Mouse (Mus musculus): ENCODE measurements around the gene Gm13290. TPM values are rescaled to one million over a fixed set of nuclear protein-coding genes. Genes with fewer than 3 reads are reported as not detected.
"Not testable (repeated sequence)": the region's sequence is repeated elsewhere in the genome, so short reads cannot be mapped to it uniquely, and the experiment has no call there.

The Gm13290 gene
- polyA plus RNA-seq, 1 experiment from 2014 or later = not detected

GRCm38 (mm10) chr4:88754818-88755340, 18.8 kb upstream of the Gm13290 start, which contains the start of gene Gm13271:
TSS of gene Gm13271 (plus strand) at chr4:88754868.
- not testable (repeated sequence) for H3K4me2 ChIP-seq (ENCODE audit: low read depth, severe bottlenecking); H3K27ac ChIP-seq (replicated peaks; ENCODE audit: low read depth, low read length); H3K27me3 ChIP-seq (ENCODE audit: control insufficient read depth, insufficient read depth, low read length); H3K4me3 ChIP-seq (ENCODE audit: low read depth, low read length); H3K9ac ChIP-seq (ENCODE audit: low read length); H3K9me3 ChIP-seq (ENCODE audit: control insufficient read depth, low read length); H3K4me1 ChIP-seq (ENCODE audit: control insufficient read depth, insufficient read depth, low read length); ATAC-seq (ENCODE audit: insufficient number of reproducible peaks, low FRiP score, low TSS enrichment, low read depth); H3K36me3 ChIP-seq (ENCODE audit: control insufficient read depth, insufficient read depth, low read length); DNase-seq (ENCODE audit: low spot score)
- 74% methylated on average over 14 of the region's 15 CpGs for WGBS

- ATAC-seq (ENCODE audit: insufficient number of reproducible peaks, low FRiP score, low TSS enrichment, low read depth); H3K27me3 ChIP-seq (ENCODE audit: control insufficient read depth, insufficient read depth, low read length); H3K9me3 ChIP-seq (ENCODE audit: control insufficient read depth, low read length); H3K4me1 ChIP-seq (ENCODE audit: control insufficient read depth, insufficient read depth, low read length); H3K36me3 ChIP-seq (ENCODE audit: control insufficient read depth, insufficient read depth, low read length): not testable (repeated sequence)
- peak overlapping the region; percentile 61 for H3K4me2 ChIP-seq (ENCODE audit: low read depth, severe bottlenecking)
- WGBS = 14% methylated on average over 28 of the region's 31 CpGs
- peak; percentile 58 for DNase-seq (ENCODE audit: low spot score)
- H3K27ac ChIP-seq (replicated peaks; ENCODE audit: low read depth, low read length) = peak overlapping the region; percentile 77
- peak overlapping the region; percentile 37 for H3K4me3 ChIP-seq (ENCODE audit: low read depth, low read length)
- peak overlapping the region; percentile 60 for H3K9ac ChIP-seq (ENCODE audit: low read length)
Measured at GRCm38 (mm10) chr4:88756581-88757513, 16.8 kb upstream of the Gm13290 start.

DNA sequence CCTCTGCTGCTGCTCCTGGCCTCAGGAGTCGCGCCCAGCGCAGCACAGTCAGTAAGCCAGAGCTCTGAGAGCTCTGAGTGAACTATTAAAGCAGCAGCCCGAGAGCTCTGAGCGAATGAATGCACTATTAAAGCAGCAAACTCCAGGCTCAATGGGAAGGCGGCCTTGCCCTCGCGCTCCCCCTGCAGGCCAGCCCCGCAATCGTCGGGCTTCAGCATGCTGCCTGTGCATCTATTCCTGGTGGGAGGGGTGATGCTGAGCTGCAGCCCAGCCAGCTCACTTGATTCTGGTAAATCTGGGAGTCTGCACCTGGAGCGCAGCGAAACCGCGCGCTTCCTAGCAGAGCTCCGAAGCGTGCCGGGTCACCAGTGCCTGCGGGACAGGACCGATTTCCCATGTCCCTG, 16.0 kb upstream of the Gm13290 start:
- H3K27me3 ChIP-seq (ENCODE audit: control insufficient read depth, insufficient read depth, low read length); H3K36me3 ChIP-seq (ENCODE audit: control insufficient read depth, insufficient read depth, low read length); H3K4me1 ChIP-seq (ENCODE audit: control insufficient read depth, insufficient read depth, low read length); H3K9me3 ChIP-seq (ENCODE audit: control insufficient read depth, low read length): not testable (repeated sequence)
- DNase-seq (ENCODE audit: low spot score) = peak; percentile 85
- peak overlapping the region; percentile 37 for H3K4me3 ChIP-seq (ENCODE audit: low read depth, low read length)
- peak overlapping the region; percentile 77 for H3K27ac ChIP-seq (replicated peaks; ENCODE audit: low read depth, low read length)
- H3K4me2 ChIP-seq (ENCODE audit: low read depth, severe bottlenecking) = peak overlapping the region; percentile 61
- H3K9ac ChIP-seq (ENCODE audit: low read length) = peak overlapping the region; percentile 60; the same call in 1 of the 2 replicates
- under 1% methylated on average over 11 of the region's 21 CpGs for WGBS
- peak; percentile 99 for ATAC-seq (ENCODE audit: insufficient number of reproducible peaks, low FRiP score, low TSS enrichment, low read depth)

GRCm38 (mm10) chr4:88758751-88759150, 14.9 kb upstream of the Gm13290 start:
- not testable (repeated sequence) for H3K4me3 ChIP-seq (ENCODE audit: low read depth, low read length); DNase-seq (ENCODE audit: low spot score); H3K27me3 ChIP-seq (ENCODE audit: control insufficient read depth, insufficient read depth, low read length); H3K4me1 ChIP-seq (ENCODE audit: control insufficient read depth, insufficient read depth, low read length); H3K36me3 ChIP-seq (ENCODE audit: control insufficient read depth, insufficient read depth, low read length); H3K9ac ChIP-seq (ENCODE audit: low read length); ATAC-seq (ENCODE audit: insufficient number of reproducible peaks, low FRiP score, low TSS enrichment, low read depth); H3K4me2 ChIP-seq (ENCODE audit: low read depth, severe bottlenecking); H3K27ac ChIP-seq (replicated peaks; ENCODE audit: low read depth, low read length); H3K9me3 ChIP-seq (ENCODE audit: control insufficient read depth, low read length)
- WGBS = 88% methylated on average over 9 of the region's 9 CpGs

- H3K4me2 ChIP-seq (ENCODE audit: low read depth, severe bottlenecking) = peak within 1 kb of the TSS; percentile 17; the same call in 1 of the 2 replicates
- not testable (repeated sequence) for DNase-seq (ENCODE audit: low spot score); H3K27ac ChIP-seq (replicated peaks; ENCODE audit: low read depth, low read length); H3K27me3 ChIP-seq (ENCODE audit: control insufficient read depth, insufficient read depth, low read length); H3K9me3 ChIP-seq (ENCODE audit: control insufficient read depth, low read length); H3K9ac ChIP-seq (ENCODE audit: low read length); H3K4me3 ChIP-seq (ENCODE audit: low read depth, low read length); ATAC-seq (ENCODE audit: insufficient number of reproducible peaks, low FRiP score, low TSS enrichment, low read depth); H3K36me3 ChIP-seq (ENCODE audit: control insufficient read depth, insufficient read depth, low read length); H3K4me1 ChIP-seq (ENCODE audit: control insufficient read depth, insufficient read depth, low read length)
- WGBS = 26% methylated on average over 6 of the region's 14 CpGs
Measured at GRCm38 (mm10) chr4:88759610-88760268, 13.9 kb upstream of the Gm13290 start, which contains the start of gene Gm13283. TSS of gene Gm13283 (plus strand) at chr4:88760119.

DNA sequence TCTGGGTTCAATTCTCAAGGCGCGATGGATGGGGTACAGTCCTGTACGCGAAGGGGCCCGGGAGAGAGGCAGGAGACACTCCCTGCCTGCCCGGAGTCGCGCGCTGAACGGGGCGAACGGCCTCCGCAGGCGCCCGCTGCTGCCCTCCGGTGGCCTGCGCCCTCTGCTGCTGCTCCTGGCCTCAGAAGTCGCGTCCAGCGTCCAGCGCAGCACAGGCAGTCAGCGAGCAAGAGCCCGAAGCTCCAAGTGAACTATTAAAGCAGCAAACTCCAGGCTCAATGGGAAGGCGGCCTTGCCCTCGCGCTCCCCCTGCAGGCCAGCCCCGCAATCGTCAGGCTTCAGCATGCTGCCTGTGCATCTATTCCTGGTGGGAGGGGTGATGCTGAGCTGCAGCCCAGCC, 13.2 kb upstream of the Gm13290 start:
- not testable (repeated sequence) for H3K4me3 ChIP-seq (ENCODE audit: low read depth, low read length); H3K27me3 ChIP-seq (ENCODE audit: control insufficient read depth, insufficient read depth, low read length); H3K9ac ChIP-seq (ENCODE audit: low read length); H3K4me1 ChIP-seq (ENCODE audit: control insufficient read depth, insufficient read depth, low read length); H3K9me3 ChIP-seq (ENCODE audit: control insufficient read depth, low read length); H3K36me3 ChIP-seq (ENCODE audit: control insufficient read depth, insufficient read depth, low read length); ATAC-seq (ENCODE audit: insufficient number of reproducible peaks, low FRiP score, low TSS enrichment, low read depth); H3K27ac ChIP-seq (replicated peaks; ENCODE audit: low read depth, low read length)
- H3K4me2 ChIP-seq (ENCODE audit: low read depth, severe bottlenecking) = peak overlapping the region; percentile 17; the same call in 1 of the 2 replicates
- peak; percentile 76 for DNase-seq (ENCODE audit: low spot score)
- WGBS = under 1% methylated on average over 17 of the region's 28 CpGs

DNA sequence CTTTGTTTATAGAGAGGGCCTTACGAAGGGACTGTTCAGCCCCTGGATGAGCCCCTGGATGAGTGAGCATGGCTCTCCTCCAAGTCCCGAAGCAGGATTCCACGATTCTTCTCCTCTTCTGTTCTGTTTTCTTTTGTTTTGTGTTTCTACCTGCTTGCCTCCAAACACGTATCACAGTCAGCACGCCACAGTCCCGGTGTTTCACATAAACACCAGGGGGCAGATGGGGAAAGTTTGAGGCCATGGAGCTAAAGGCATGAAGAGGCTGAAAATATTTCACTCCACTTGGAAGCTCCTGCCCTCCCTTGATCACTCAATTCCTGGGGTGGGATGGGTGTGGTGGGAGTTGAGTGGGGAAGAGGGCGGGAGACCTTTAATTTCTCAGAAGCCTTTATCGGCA, 11.9 kb upstream of the Gm13290 start:
- DNase-seq (ENCODE audit: low spot score); H3K4me1 ChIP-seq (ENCODE audit: control insufficient read depth, insufficient read depth, low read length); H3K9me3 ChIP-seq (ENCODE audit: control insufficient read depth, low read length); H3K27me3 ChIP-seq (ENCODE audit: control insufficient read depth, insufficient read depth, low read length); H3K36me3 ChIP-seq (ENCODE audit: control insufficient read depth, insufficient read depth, low read length); ATAC-seq (ENCODE audit: insufficient number of reproducible peaks, low FRiP score, low TSS enrichment, low read depth); H3K9ac ChIP-seq (ENCODE audit: low read length); H3K4me2 ChIP-seq (ENCODE audit: low read depth, severe bottlenecking); H3K27ac ChIP-seq (replicated peaks; ENCODE audit: low read depth, low read length); H3K4me3 ChIP-seq (ENCODE audit: low read depth, low read length): not testable (repeated sequence)
- WGBS = 69% methylated on average over 6 of the region's 8 CpGs

DNA sequence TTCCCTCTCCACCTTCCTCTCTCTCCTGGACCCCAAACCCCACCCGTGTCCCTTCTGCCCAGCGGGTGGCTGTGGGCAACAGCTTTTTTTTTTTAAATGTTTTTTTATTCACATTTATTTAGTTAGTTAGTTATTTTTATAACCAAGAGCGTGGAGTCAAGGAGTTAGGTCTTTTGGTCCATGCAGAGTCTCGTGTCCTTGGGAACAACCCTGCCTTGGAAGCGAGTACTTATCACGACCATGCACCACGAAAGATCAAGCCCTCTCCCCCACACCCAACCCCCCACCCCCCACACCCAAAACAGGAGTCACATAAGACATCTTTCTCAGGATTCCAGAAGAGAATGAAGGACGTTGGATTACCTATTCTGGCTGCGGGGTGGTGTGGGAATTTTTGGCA, 11.3 kb upstream of the Gm13290 start:
- H3K27me3 ChIP-seq (ENCODE audit: control insufficient read depth, insufficient read depth, low read length); ATAC-seq (ENCODE audit: insufficient number of reproducible peaks, low FRiP score, low TSS enrichment, low read depth); H3K4me3 ChIP-seq (ENCODE audit: low read depth, low read length); H3K27ac ChIP-seq (replicated peaks; ENCODE audit: low read depth, low read length); DNase-seq (ENCODE audit: low spot score); H3K4me1 ChIP-seq (ENCODE audit: control insufficient read depth, insufficient read depth, low read length); H3K4me2 ChIP-seq (ENCODE audit: low read depth, severe bottlenecking); H3K9ac ChIP-seq (ENCODE audit: low read length); H3K36me3 ChIP-seq (ENCODE audit: control insufficient read depth, insufficient read depth, low read length); H3K9me3 ChIP-seq (ENCODE audit: control insufficient read depth, low read length): not testable (repeated sequence)
- WGBS = 55% methylated on average over 9 of the region's 9 CpGs
